Mouse (Mus musculus) liver, embryonic 14.5 days (tissue): Measurements from ENCODE around the gene Bub3. TPM values are rescaled to one million over a fixed set of nuclear protein-coding genes. Genes with fewer than 3 reads are reported as not detected.

Source experiments
- ATAC-seq: fragments of 200-750 bp; cut with Nextera tagmentation; 2 replicates; pipeline ENCODE4 v1.8.0; 2017; ENCODE audit warnings: moderate number of reproducible peaks, mild to moderate bottlenecking, moderate library complexity; ENCODE audit not compliant: insufficient read depth
- DNase-seq, 3 experiments: peaks; one replicate each; pipeline ENCODE4 v3.0.0-alpha.2; 2012 to 2013; ENCODE audit warnings: low read depth in 3 of 3, low spot score in 3 of 3
- H3K27ac ChIP-seq: fragments of 300-500 bp; sonication (generic); 2 replicates; pipeline ENCODE4 v1.5.1; 2014; ENCODE audit warnings: moderate library complexity, mild to moderate bottlenecking, control low read depth, inconsistent platforms
- H3K27me3 ChIP-seq: fragments of 300-500 bp; sonication (generic); 2 replicates; pipeline ENCODE4 v1.6.1; 2014; ENCODE audit warnings: mild to moderate bottlenecking, low read length, moderate library complexity; ENCODE audit not compliant: control insufficient read depth, insufficient read depth
- H3K36me3 ChIP-seq: fragments of 300-500 bp; sonication (generic); replicated peaks from 2 replicates; pipeline ENCODE4 v1.6.1; 2014; ENCODE audit warnings: low read depth; ENCODE audit not compliant: control insufficient read depth, insufficient read depth
- H3K4me1 ChIP-seq, 2 experiments: fragments of 200-500 bp in 1 of 2; fragments of 300-500 bp in 1 of 2; sonication (generic) in 1 of 2; replicated peaks; 2 replicates each; pipeline ENCODE4 v1.6.1; 2012 to 2014; ENCODE audit warnings: antibody characterized with exemption in 1 of 2, inconsistent platforms in 1 of 2, low read length in 1 of 2; ENCODE audit not compliant: control insufficient read depth in 2 of 2, insufficient read depth in 2 of 2
- H3K4me2 ChIP-seq: fragments of 300-500 bp; sonication (generic); 2 replicates; pipeline ENCODE4 v1.6.1; 2014; ENCODE audit warnings: low read depth, mild to moderate bottlenecking, control low read depth, moderate library complexity
- H3K4me3 ChIP-seq, 2 experiments: fragments of 200-500 bp in 1 of 2; fragments of 300-500 bp in 1 of 2; sonication (generic) in 1 of 2; 2 replicates each; pipeline ENCODE4 v1.5.1; 2012 to 2014; ENCODE audit warnings: low read depth in 2 of 2, low read length in 2 of 2, mild to moderate bottlenecking in 2 of 2, control low read depth in 1 of 2, inconsistent platforms in 1 of 2, moderate library complexity in 1 of 2; ENCODE audit not compliant: insufficient read depth in 1 of 2
- H3K9ac ChIP-seq: fragments of 300-500 bp; sonication (generic); replicated peaks from 2 replicates; pipeline ENCODE4 v1.6.1; 2014; ENCODE audit warnings: mild to moderate bottlenecking, control low read depth, moderate library complexity
- H3K9me3 ChIP-seq: fragments of 300-500 bp; sonication (generic); 2 replicates; pipeline ENCODE4 v1.6.1; 2016; ENCODE audit warnings: low read length, mixed read lengths; ENCODE audit not compliant: control insufficient read depth
- CTCF ChIP-seq: IDR thresholded peaks from 2 replicates; pipeline ENCODE4 v1.5.1; 2016; ENCODE audit warnings: antibody characterized with exemption, low read depth, control low read depth
- EP300 ChIP-seq: IDR thresholded peaks from 2 replicates; pipeline ENCODE4 v1.6.1; 2016; ENCODE audit warnings: antibody characterized with exemption, low read depth
- WGBS: fragments of 180-500 bp; shearing (Covaris S2); extraction: QIAGEN DNeasy Blood & Tissue Kit; methylation state at CpG from one replicate; pipeline ENCODE4 v1.1.7; 2014; ENCODE audit not compliant: insufficient replicate concordance; 5-methylcytosine and 5-hydroxymethylcytosine counted together
- polyA plus RNA-seq, 2 experiments: library from polyadenylated mRNA; depleted of rRNA in 1 of 2; stranded (reverse) in 1 of 2; unstranded in 1 of 2; fragments of >200 nt; fragmentation: Nextera tagmentation in 1 of 2; extraction: Ambion mirVana in 1 of 2; gene quantifications; 2 replicates each; pipeline versions ENCODE4 v1.2.1 to v1.2.3; 2012 to 2014

The Bub3 gene
- 67.4 and 84.4 TPM in 2 replicates for polyA plus RNA-seq (2012; rRNA removed)
- polyA plus RNA-seq (2014; fragmentation: Nextera tagmentation; extraction: Ambion mirVana), result 105 and 110 TPM in 2 replicates

DNA sequence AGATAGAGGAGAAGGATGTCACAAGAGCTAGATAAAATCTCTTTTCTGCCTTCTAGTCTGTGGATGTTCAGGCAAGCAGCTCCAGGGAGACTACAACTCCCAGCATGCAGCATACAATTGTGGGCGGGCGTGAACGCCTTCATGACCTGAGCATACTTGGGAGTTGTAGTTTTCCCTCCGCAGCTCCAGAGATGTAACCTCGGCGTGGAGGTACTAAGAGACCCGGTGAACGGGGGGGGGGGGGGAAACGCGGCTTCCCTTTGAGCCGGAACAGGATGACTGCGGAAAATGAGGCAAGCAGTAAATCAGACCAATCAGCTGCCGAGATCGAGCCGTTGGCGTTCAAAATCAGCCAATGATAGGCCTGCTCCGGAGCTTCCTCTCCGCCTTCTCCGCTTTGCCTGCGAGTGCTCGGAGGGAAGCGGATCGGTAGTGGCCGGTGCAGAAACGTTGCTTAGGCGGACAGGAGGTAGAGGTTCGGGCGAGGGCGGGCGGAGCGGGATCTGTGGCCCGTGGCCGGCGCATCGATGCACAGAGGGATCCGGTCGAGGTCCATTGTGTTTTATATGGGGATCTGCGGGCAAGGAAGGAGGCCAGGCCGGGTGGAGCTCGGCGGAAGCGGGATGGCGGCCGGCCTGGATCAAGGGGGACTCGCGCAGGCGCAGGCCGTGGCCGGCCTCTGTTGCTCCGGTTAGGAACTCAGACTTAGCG, at the start of gene Bub3:
Bub3 (plus strand) TSS at position 237 of the 711 bp plus-strand sequence.
- peak within 1 kb of the TSS; percentile 76 for H3K27ac ChIP-seq

DNA sequence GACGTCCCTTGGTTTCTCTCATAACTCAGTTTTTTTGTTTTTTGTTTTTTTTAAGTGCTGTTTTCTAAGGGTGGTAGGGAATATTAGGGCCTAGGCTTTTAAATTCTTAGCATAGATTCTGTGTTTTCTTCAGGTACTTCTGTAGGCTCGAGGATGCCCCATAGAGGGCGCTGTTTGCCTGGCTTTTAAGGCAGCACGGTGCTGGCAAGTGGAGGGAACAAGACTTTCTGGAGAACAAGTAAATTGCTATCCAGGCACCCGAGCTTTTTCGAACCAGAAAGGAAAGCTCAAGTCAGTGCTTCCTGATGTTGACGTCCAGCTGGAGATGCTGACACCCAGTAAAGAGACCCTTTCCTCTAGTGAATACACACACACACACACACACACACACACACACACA, 20.0 kb upstream of the Bub3 start:
- WGBS, result under 1% methylated on average over 7 of the region's 7 CpGs
- no peaks in the 10 kb centered on the region for H3K4me1 ChIP-seq
- ATAC-seq (no peak), DNase-seq (peak; percentile 19 to 30 (median 27))
- TF ChIP-seq CTCF, result peak; percentile 78
- no peak for TF ChIP-seq EP300
- H3K27me3 ChIP-seq, result peaks cover 54% of the 10 kb centered on the region
- no peaks in the 10 kb centered on the region for H3K9me3 ChIP-seq
- H3K36me3 ChIP-seq, result no peaks in the 10 kb centered on the region
- no peak overlapping the region for H3K9ac ChIP-seq
- H3K4me2 ChIP-seq, result no peak overlapping the region
- H3K27ac ChIP-seq, result no peak overlapping the region
- H3K4me3 ChIP-seq, result no peak overlapping the region

More for the DNA sequence above, at the start of gene Bub3:
- Histone ChIP-seq H3K9ac (peak within 1 kb of the TSS; percentile 96), H3K9me3 (no peaks in the 10 kb centered on the region), H3K4me3 (peak within 1 kb of the TSS; percentile 94 to 97), H3K4me2 (peak within 1 kb of the TSS; percentile 67), H3K36me3 (peaks cover 34% of the 10 kb centered on the region), H3K4me1 (peaks cover 7 to 8% of the 10 kb centered on the region in 2 experiments; a peak in 3 of 4 replicates), H3K27me3 (peaks cover 45% of the 10 kb centered on the region)
- TF ChIP-seq EP300 (no peak), CTCF (no peak)
- ATAC-seq, result peak; percentile 92
- WGBS, result 1% methylated on average over 46 of the region's 51 CpGs
- DNase-seq, result peak; percentile 89 to 90 (median 90)

DNA sequence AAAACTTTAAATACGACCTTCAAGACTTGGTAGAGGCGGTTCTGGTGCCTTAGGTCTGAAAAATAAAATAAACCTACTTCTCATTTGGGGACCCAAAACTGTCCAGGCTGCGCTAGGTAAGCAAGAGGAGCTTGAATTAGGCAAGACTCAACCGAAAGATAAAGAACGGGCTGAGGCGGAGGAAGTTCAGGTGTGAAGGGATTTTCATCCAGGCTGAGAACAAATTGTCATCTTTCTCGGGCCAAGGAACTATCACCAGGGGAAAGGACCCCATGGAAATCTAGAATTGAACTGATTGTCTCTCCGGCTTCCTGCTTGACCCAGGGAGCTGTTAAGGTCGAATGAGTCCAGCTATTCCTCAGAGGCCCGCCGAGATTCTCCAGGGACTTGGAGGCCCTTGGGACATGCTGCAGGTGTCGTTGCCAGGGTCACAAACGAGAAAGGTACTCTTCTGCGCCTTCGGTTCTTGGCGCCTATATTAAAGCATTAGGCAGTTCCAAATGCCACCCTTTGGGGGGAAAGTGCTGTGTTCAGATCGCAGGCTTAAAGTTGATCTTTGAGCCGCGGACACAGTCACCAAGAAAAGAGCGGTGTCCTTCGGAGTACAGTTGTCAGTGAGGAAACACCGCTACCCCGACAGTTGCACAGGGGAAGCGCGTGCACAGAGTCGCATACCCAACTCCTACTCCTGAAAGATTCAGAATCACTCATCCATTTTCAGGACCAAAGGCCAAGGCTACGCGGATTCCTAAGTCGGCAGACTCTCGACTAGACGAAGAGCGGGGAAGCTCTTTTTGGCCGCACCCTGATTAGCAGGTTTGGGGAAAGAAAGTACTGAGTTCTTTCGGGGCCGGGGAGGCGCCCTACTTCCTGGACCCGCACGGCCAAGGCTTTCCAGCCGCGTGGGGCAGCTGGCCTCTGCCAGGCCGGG, 18.6 kb upstream of the Bub3 start:
- H3K4me1 ChIP-seq, result no peaks in the 10 kb centered on the region
- H3K4me2 ChIP-seq, result no peak overlapping the region
- no peak overlapping the region for H3K27ac ChIP-seq
- no peak overlapping the region for H3K9ac ChIP-seq
- TF ChIP-seq EP300, result no peak
- TF ChIP-seq CTCF, result no peak
- H3K36me3 ChIP-seq, result no peaks in the 10 kb centered on the region
- peaks cover 69% of the 10 kb centered on the region for H3K27me3 ChIP-seq
- ATAC-seq (no peak), DNase-seq (no peak)
- H3K9me3 ChIP-seq, result no peaks in the 10 kb centered on the region
- 3% methylated on average over 41 of the region's 41 CpGs for WGBS
- no peak overlapping the region; a peak in 1 of 4 replicates for H3K4me3 ChIP-seq

DNA sequence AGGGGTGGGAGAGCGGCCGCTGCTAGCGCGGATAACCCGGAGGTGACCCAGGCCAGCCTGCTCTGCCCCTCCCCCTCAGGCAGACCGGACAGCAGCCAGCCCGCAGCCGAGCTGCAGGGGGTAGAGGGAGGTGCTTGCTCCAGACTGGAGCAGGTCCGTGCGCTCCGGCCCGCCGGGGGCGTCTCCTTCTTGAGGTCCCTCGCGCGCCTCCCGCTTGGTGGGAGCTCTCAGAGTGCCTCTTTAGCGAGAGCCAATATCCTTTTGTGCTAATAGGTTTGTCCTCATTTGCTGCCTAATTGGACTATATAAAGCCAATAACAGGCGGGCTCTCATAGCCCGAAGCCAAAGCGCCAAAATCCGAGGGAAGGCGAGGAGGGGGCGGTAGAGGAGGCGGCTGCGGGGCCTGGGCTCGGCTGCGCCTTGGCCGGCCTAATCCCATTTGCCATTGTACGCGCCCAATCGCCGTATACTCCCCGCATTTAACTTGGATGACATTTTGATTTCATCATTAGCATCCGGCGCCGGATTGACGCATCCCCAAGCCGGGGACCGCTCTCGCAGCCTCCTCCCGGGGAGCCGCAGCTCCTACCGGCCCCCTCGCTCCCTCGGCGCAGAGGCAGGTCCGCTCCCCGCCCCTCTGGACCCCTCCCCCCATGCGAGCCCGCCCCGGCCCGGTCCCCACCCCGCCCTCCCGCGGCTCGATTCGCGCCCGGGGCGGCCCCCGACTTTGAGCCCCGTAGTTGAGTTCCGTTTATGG, 17.7 kb upstream of the Bub3 start, which contains the start of gene Hmx3:
Hmx3 (plus strand) TSS at position 753 of the 757 bp plus-strand sequence.
- Histone ChIP-seq H3K36me3 (no peaks in the 10 kb centered on the region), H3K9me3 (no peaks in the 10 kb centered on the region), H3K4me3 (peak within 1 kb of the TSS in 1 of 2 experiments; percentile 26; a peak in 2 of 4 replicates), H3K9ac (no peak within 1 kb of the TSS), H3K27ac (no peak within 1 kb of the TSS), H3K4me2 (peak within 1 kb of the TSS; percentile 31; the same call in 1 of the 2 replicates), H3K27me3 (peaks cover 77% of the 10 kb centered on the region), H3K4me1 (no peaks in the 10 kb centered on the region)
- no peak for DNase-seq
- TF ChIP-seq EP300, result no peak
- no peak for TF ChIP-seq CTCF
- WGBS, result under 1% methylated on average over 62 of the region's 65 CpGs
- no peak for ATAC-seq
